ENCODE assay signal across 9 mouse cellular contexts in the genomic region with DNA sequence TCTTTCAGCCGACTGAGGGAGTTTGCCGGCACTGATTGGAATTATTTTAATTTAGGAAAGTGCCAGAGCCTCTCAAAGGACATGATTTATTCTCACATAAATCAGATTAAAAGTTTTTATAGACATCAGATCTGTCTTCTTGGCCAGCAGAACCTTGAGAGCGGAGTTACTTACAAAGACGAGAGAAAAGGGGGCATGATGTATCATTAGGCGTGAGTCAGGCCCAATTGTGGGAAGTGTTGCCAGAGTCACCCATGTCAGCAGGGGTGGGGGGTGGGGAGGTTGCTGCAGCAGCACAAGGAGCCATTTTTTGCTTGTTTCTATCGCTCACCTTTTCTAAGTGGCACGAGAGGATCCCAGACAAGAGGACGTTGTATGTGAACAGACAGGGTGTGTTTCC.
DNase-seq lines count a peak whose midpoint lies in the region; ATAC-seq lines count a peak whose summit lies in the region.
"Had no signal": no experiment of that assay in that cellular context is flagged by ENCODE, and none has a peak within 500 bp of the region (broad histone marks: within the 10 kb centered on the region; RNA-seq: fewer than 3 reads in every experiment).

No protein-coding gene starts in this region.

- peak overlapping the region; percentile 56 for H3K4me2 ChIP-seq in limb, embryonic 12.5 days
- H3K4me2 ChIP-seq in stomach, embryonic 15.5 days, result peak overlapping the region; percentile 57

- under 1% methylated on average over 8 of the region's 8 CpGs for WGBS in limb, embryonic 12.5 days
- 2% methylated on average over 8 of the region's 8 CpGs for WGBS in stomach, embryonic 15.5 days

- H3K9me3 ChIP-seq in limb, embryonic 12.5 days, result no peaks in the 10 kb centered on the region
- no peaks in the 10 kb centered on the region for H3K9me3 ChIP-seq in stomach, embryonic 15.5 days

- no peaks in the 10 kb centered on the region for H3K36me3 ChIP-seq in limb, embryonic 12.5 days
- H3K36me3 ChIP-seq in stomach, embryonic 15.5 days, result no peaks in the 10 kb centered on the region

- H3K4me3 ChIP-seq in limb, embryonic 12.5 days (replicated peaks), result peak overlapping the region; percentile 33
- H3K4me3 ChIP-seq in stomach, embryonic 15.5 days (replicated peaks), result peak overlapping the region; percentile 38

- no peak for ATAC-seq in limb, embryonic 12.5 days (ENCODE audit: insufficient number of reproducible peaks, insufficient read depth, low FRiP score, low TSS enrichment, low read depth)
- ATAC-seq in stomach, embryonic 15.5 days (ENCODE audit: insufficient read depth, low FRiP score, low read depth), result no peak

- peaks cover 51% of the 10 kb centered on the region for H3K4me1 ChIP-seq in limb, embryonic 12.5 days (replicated peaks)
- peaks cover 10% of the 10 kb centered on the region; the same call in 1 of the 2 replicates for H3K4me1 ChIP-seq in stomach, embryonic 15.5 days

- peak; percentile 52 for DNase-seq in adrenal gland, postnatal 14 days
- DNase-seq in adrenal gland, adult 8-10 months, result no peak
- peak; percentile 69 for DNase-seq in A20 (ENCODE audit: low read depth, low spot score)
- peak; percentile 62 for DNase-seq in fibroblast of lung, adult 2 months (ENCODE audit: low read depth)
- no peak for DNase-seq in right cerebral cortex, postnatal 10 days (ENCODE audit: low spot score in 2 of 2)
- no peak for DNase-seq in lung, adult 18-20 months

- peaks cover 34% of the 10 kb centered on the region for H3K27me3 ChIP-seq in limb, embryonic 12.5 days
- no peaks in the 10 kb centered on the region for H3K27me3 ChIP-seq in stomach, embryonic 15.5 days (replicated peaks)

- no peak overlapping the region for H3K27ac ChIP-seq in limb, embryonic 12.5 days
- peak overlapping the region; percentile 35; the same call in 1 of the 2 replicates for H3K27ac ChIP-seq in stomach, embryonic 15.5 days
- H3K27ac ChIP-seq: macrophage had no signal

- H3K9ac ChIP-seq in limb, embryonic 12.5 days (replicated peaks), result 0 out of 2 replicates have a peak overlapping the region, but pooled peaks have one; percentile 18
- no peak overlapping the region for H3K9ac ChIP-seq in stomach, embryonic 15.5 days

Comparison
In these comparisons a context has a peak if more than half of its experiments do, and no peak if none do; other contexts are left out.
1. DNase-seq: peak in adrenal gland, postnatal 14 days (single experiment), A20 (single experiment) and fibroblast of lung, adult 2 months (single experiment); none in adrenal gland, adult 8-10 months (single experiment), right cerebral cortex, postnatal 10 days (0 of 2) and lung, adult 18-20 months (0 of 2).